Mouse (Mus musculus) 3134 (cell line): ENCODE measurements around the gene Olfr61.
"Not testable (repeated sequence)": the region's sequence is repeated elsewhere in the genome, so short reads cannot be mapped to it uniquely, and the experiment has no call there.

Source experiments
- DNase-seq: peaks from one replicate; pipeline ENCODE4 v3.0.0-alpha.2; 2011; ENCODE audit warnings: low spot score; ENCODE audit not compliant: insufficient read length; ENCODE audit errors: extremely low read depth

Olfr61 gene

GRCm38 (mm10) chr7:140628670-140629069, at the start of gene Olfr61:
Gene Olfr61 (plus strand): TSS chr7:140628970.
- not testable (repeated sequence) for DNase-seq

- not testable (repeated sequence) for DNase-seq
Measured at GRCm38 (mm10) chr7:140600969-140601368, 27.8 kb upstream of the Olfr61 start, which contains the start of gene Olfr46. Gene Olfr46 (plus strand): TSS chr7:140601269.

- DNase-seq = no peak
Measured at GRCm38 (mm10) chr7:140630559-140630958, 1.8 kb downstream of the Olfr61 start.

DNA sequence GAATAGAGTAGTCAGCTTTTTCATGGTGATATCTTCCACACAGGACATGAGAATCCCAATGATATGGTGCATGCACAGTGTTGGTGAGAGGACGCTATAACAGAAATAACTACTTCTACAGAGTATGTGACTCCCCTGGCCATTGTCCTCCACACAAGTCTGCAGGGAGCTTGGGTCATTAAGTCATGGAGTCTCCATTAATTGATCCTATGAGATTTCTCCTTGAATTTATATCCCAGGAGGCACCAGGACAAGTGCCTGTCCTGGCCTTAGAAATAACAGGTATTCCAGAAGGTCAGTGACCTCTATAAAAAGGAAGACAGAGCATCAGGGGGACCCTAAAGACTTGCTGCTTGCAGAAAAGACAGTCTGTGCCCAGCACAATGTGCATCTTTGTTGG, 17.4 kb downstream of the Olfr61 start, which contains the start of gene Olfr53:
Olfr53 (plus strand) TSS at position 301 of the 400 bp plus-strand sequence.
- DNase-seq = no peak

DNA sequence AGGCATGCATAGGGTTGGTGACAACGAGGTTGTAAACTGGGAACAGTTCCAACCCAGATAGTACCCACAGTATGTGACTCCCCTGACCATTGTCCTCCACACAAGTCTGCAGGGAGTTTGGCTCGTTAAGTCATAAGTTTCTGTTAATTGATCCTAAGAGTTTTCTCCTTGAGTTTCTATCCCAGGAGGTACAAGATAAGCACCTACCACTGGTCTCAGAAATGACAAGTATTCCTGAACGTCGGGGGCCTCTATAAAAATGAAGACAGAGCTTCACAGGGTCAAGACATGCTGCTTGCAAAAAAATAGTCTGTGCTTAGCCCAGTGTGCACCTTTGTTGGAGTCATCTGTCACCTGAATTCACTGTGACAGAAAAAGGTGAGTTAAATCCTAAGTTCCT, 30.9 kb downstream of the Olfr61 start, which contains the start of gene Olfr539:
Olfr539 (plus strand) TSS at position 301 of the 400 bp plus-strand sequence.
- DNase-seq = no peak

GRCm38 (mm10) chr7:140670693-140671092, 41.9 kb downstream of the Olfr61 start:
- DNase-seq = not testable (repeated sequence)

GRCm38 (mm10) chr7:140675863-140676262, 47.1 kb downstream of the Olfr61 start:
- DNase-seq = no peak

DNA sequence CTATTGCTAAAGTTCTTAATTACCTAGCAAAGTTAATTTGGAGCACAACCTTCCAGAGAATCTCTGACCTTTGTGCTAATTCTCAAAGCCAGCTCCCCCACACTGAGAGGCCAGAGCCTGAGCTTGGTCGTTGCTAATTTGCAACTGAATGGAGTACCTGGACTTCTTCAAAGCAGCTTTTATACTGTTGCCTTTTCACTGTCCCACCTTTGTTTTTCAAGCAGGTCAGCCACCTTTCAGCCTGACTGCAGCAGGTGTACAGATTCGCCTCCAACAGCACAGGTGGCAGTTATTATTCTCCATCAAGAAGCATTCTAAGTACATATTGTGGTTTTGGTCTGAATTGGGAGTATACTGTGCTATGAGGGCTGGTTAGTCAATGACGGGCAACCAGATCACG, 50.8 kb downstream of the Olfr61 start:
- DNase-seq = not testable (repeated sequence)

GRCm38 (mm10) chr7:140681651-140682050, 52.9 kb downstream of the Olfr61 start, which contains the start of gene Olfr45:
Gene Olfr45 (plus strand): TSS chr7:140681951.
- DNase-seq = no peak
